Mouse (Mus musculus) kidney, adult 8-10 months (tissue): ENCODE data around the gene Gli3.

Experiments
- DNase-seq, 2 experiments: peaks; one replicate each; pipeline ENCODE4 v3.0.0; 2022

Gene Gli3

GRCm38 (mm10) chr13:15495820-15496219, 32.8 kb downstream of the Gli3 start:
- no peak for DNase-seq

- no peak for DNase-seq
These were observed 35.3 kb downstream of the Gli3 start for GRCm38 (mm10) chr13:15498338-15498737.

GRCm38 (mm10) chr13:15510925-15511324, 47.9 kb downstream of the Gli3 start:
- DNase-seq, result no peak

- no peak for DNase-seq
These were observed 50.1 kb downstream of the Gli3 start for GRCm38 (mm10) chr13:15513114-15513513.

GRCm38 (mm10) chr13:15514082-15514481, 51.0 kb downstream of the Gli3 start:
- no peak for DNase-seq

GRCm38 (mm10) chr13:15517048-15517760, 54.2 kb downstream of the Gli3 start:
- DNase-seq, result no peak

GRCm38 (mm10) chr13:15520353-15520752, 57.3 kb downstream of the Gli3 start:
- no peak for DNase-seq

GRCm38 (mm10) chr13:15522153-15522552, 59.1 kb downstream of the Gli3 start:
- no peak for DNase-seq

GRCm38 (mm10) chr13:15524208-15524607, 61.2 kb downstream of the Gli3 start:
- DNase-seq, result no peak

- DNase-seq, result no peak
These were observed 63.7 kb downstream of the Gli3 start for GRCm38 (mm10) chr13:15526691-15527090.

GRCm38 (mm10) chr13:15531568-15531967, 68.5 kb downstream of the Gli3 start:
- no peak for DNase-seq

GRCm38 (mm10) chr13:15537206-15537605, 74.2 kb downstream of the Gli3 start:
- peak in 1 of 2 experiments; percentile 16 for DNase-seq

- peak; percentile 27 to 43 for DNase-seq
These were observed 74.6 kb downstream of the Gli3 start for GRCm38 (mm10) chr13:15537611-15538010.

GRCm38 (mm10) chr13:15538389-15538788, 75.4 kb downstream of the Gli3 start:
- DNase-seq, result peak in 1 of 2 experiments; percentile 39

- no peak for DNase-seq
These were observed 79.0 kb downstream of the Gli3 start for GRCm38 (mm10) chr13:15542053-15542452.

- DNase-seq, result no peak
These were observed 80.3 kb downstream of the Gli3 start for GRCm38 (mm10) chr13:15543169-15543887.

GRCm38 (mm10) chr13:15543888-15544640, 81.0 kb downstream of the Gli3 start:
- DNase-seq, result peak in 1 of 2 experiments; percentile 50

GRCm38 (mm10) chr13:15545346-15545896, 82.4 kb downstream of the Gli3 start:
- no peak for DNase-seq

- DNase-seq, result no peak
These were observed 83.2 kb downstream of the Gli3 start for GRCm38 (mm10) chr13:15546258-15546657.

- no peak for DNase-seq
These were observed 86.4 kb downstream of the Gli3 start for GRCm38 (mm10) chr13:15549466-15549865.

- DNase-seq, result no peak
These were observed 87.1 kb downstream of the Gli3 start for GRCm38 (mm10) chr13:15550027-15550602.

- DNase-seq, result no peak
These were observed 87.7 kb downstream of the Gli3 start for GRCm38 (mm10) chr13:15550731-15551130.

GRCm38 (mm10) chr13:15552009-15552408, 89.0 kb downstream of the Gli3 start:
- no peak for DNase-seq
